Mouse (Mus musculus) heart, embryonic 12.5 days (tissue): ENCODE results near the gene Clybl. TPM values are rescaled to one million over a fixed set of nuclear protein-coding genes. Genes with fewer than 3 reads are reported as not detected.

Experiments
- ATAC-seq: fragments of 200-750 bp; cut with Nextera tagmentation; 2 replicates; pipeline ENCODE4 v1.8.0; 2017; ENCODE audit warnings: moderate TSS enrichment, moderate library complexity; ENCODE audit not compliant: insufficient number of reproducible peaks, low FRiP score
- H3K27ac ChIP-seq: fragments of 300-500 bp; sonication (generic); 2 replicates; pipeline ENCODE4 v1.5.1; 2016; ENCODE audit warnings: mild to moderate bottlenecking, moderate library complexity; ENCODE audit not compliant: poor library complexity, severe bottlenecking
- H3K27me3 ChIP-seq: fragments of 300-500 bp; sonication (generic); replicated peaks from 2 replicates; pipeline ENCODE4 v1.6.1; 2016; ENCODE audit warnings: mild to moderate bottlenecking, moderate library complexity
- H3K36me3 ChIP-seq: fragments of 300-500 bp; sonication (generic); 2 replicates; pipeline ENCODE4 v1.6.1; 2016; ENCODE audit warnings: mild to moderate bottlenecking, moderate library complexity
- H3K4me1 ChIP-seq: fragments of 300-500 bp; sonication (generic); replicated peaks from 2 replicates; pipeline ENCODE4 v1.6.1; 2016; ENCODE audit warnings: mild to moderate bottlenecking
- H3K4me2 ChIP-seq: fragments of 300-500 bp; sonication (generic); 2 replicates; pipeline ENCODE4 v1.6.1; 2016; ENCODE audit warnings: mild to moderate bottlenecking, moderate library complexity
- H3K4me3 ChIP-seq: fragments of 300-500 bp; sonication (generic); 2 replicates; pipeline ENCODE4 v1.5.1; 2016; ENCODE audit warnings: mild to moderate bottlenecking
- H3K9ac ChIP-seq: fragments of 300-500 bp; sonication (generic); 2 replicates; pipeline ENCODE4 v1.6.1; 2016; ENCODE audit warnings: mild to moderate bottlenecking, moderate library complexity
- H3K9me3 ChIP-seq: fragments of 300-500 bp; sonication (generic); replicated peaks from 2 replicates; pipeline ENCODE4 v1.6.1; 2016; ENCODE audit warnings: mild to moderate bottlenecking, moderate library complexity
- WGBS: fragments of 180-500 bp; shearing (Covaris S2); methylation state at CpG from one replicate; pipeline ENCODE4 v1.1.7; 2016; 5-methylcytosine and 5-hydroxymethylcytosine counted together
- polyA plus RNA-seq: library from polyadenylated mRNA; unstranded; fragments of >200 nt; fragmentation: Nextera tagmentation; extraction: Ambion mirVana; gene quantifications from 2 replicates; pipeline ENCODE4 v1.2.1, GENCODE M21; 2016

Clybl gene
- polyA plus RNA-seq, 1 experiment from 2014 or later = 72.8 TPM

GRCm38 (mm10) chr14:122388431-122389031, 207.0 kb downstream of the Clybl start:
- Histone ChIP-seq H3K4me3 (no peak overlapping the region), H3K4me2 (no peak overlapping the region), H3K27me3 (no peaks in the 10 kb centered on the region), H3K36me3 (no peaks in the 10 kb centered on the region), H3K4me1 (peaks cover 3% of the 10 kb centered on the region; the same call in 1 of the 2 replicates), H3K9ac (no peak overlapping the region), H3K27ac (no peak overlapping the region), H3K9me3 (no peaks in the 10 kb centered on the region)
- ATAC-seq = no peak
- 76% methylated on average over 19 of the region's 19 CpGs for WGBS

GRCm38 (mm10) chr14:122389684-122390370, 208.3 kb downstream of the Clybl start:
- 80% methylated on average over 13 of the region's 13 CpGs for WGBS
- Histone ChIP-seq H3K36me3 (no peaks in the 10 kb centered on the region), H3K27ac (no peak overlapping the region), H3K27me3 (no peaks in the 10 kb centered on the region), H3K9ac (no peak overlapping the region), H3K4me3 (no peak overlapping the region), H3K4me2 (no peak overlapping the region), H3K4me1 (peaks cover 3% of the 10 kb centered on the region; the same call in 1 of the 2 replicates), H3K9me3 (no peaks in the 10 kb centered on the region)
- no peak for ATAC-seq

GRCm38 (mm10) chr14:122390935-122391334, 209.4 kb downstream of the Clybl start:
- no peaks in the 10 kb centered on the region for H3K36me3 ChIP-seq
- H3K4me1 ChIP-seq = peaks cover 3% of the 10 kb centered on the region; the same call in 1 of the 2 replicates
- no peak overlapping the region for H3K4me2 ChIP-seq
- 44% methylated on average over 4 of the region's 4 CpGs for WGBS
- H3K27me3 ChIP-seq = no peaks in the 10 kb centered on the region
- H3K27ac ChIP-seq = no peak overlapping the region
- H3K9me3 ChIP-seq = no peaks in the 10 kb centered on the region
- no peak for ATAC-seq
- no peak overlapping the region for H3K9ac ChIP-seq
- H3K4me3 ChIP-seq = no peak overlapping the region

- Histone ChIP-seq H3K9me3 (no peaks in the 10 kb centered on the region), H3K27me3 (no peaks in the 10 kb centered on the region), H3K36me3 (no peaks in the 10 kb centered on the region), H3K9ac (no peak overlapping the region), H3K4me1 (peaks cover 3% of the 10 kb centered on the region; the same call in 1 of the 2 replicates), H3K4me3 (no peak overlapping the region), H3K27ac (no peak overlapping the region), H3K4me2 (no peak overlapping the region)
- WGBS = 59% methylated on average over 1 of the region's 1 CpGs
- no peak for ATAC-seq
Observed at GRCm38 (mm10) chr14:122393119-122393518, 211.6 kb downstream of the Clybl start.

GRCm38 (mm10) chr14:122398676-122399075, 217.2 kb downstream of the Clybl start:
- Histone ChIP-seq H3K9ac (no peak overlapping the region), H3K36me3 (no peaks in the 10 kb centered on the region), H3K27me3 (0 out of 2 replicates have a peak, but pooled peaks cover 7% of the 10 kb centered on the region), H3K4me2 (no peak overlapping the region), H3K4me3 (no peak overlapping the region), H3K4me1 (no peaks in the 10 kb centered on the region), H3K27ac (no peak overlapping the region), H3K9me3 (no peaks in the 10 kb centered on the region)
- no peak for ATAC-seq
- 81% methylated on average over 4 of the region's 4 CpGs for WGBS

- H3K9me3 ChIP-seq = no peaks in the 10 kb centered on the region
- no peaks in the 10 kb centered on the region for H3K4me1 ChIP-seq
- 90% methylated on average over 5 of the region's 5 CpGs for WGBS
Observed at GRCm38 (mm10) chr14:122399906-122400305, 218.4 kb downstream of the Clybl start.

DNA sequence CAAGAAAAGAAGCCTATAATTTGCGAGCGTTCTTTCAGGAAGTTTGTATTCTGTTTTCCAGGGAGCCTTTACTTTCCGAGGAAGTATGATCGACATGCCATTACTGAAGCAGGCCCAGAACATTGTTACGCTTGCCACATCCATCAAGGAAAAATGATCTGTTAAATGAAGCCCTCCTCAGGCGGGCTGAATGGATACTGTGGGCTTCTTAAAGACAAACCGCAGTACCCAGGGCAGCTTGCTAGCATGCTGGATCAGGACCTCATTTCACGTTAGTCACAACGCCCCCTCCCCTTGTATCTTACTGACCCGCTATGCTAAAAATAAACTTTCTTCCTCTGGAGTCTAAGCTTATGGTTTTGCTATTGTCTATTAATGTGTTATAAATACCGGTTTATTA, 220.4 kb downstream of the Clybl start:
- H3K4me1 ChIP-seq = peaks cover 9% of the 10 kb centered on the region
- H3K9me3 ChIP-seq = no peaks in the 10 kb centered on the region
- H3K36me3 ChIP-seq = no peaks in the 10 kb centered on the region
- H3K9ac ChIP-seq = no peak overlapping the region
- H3K4me2 ChIP-seq = no peak overlapping the region
- no peak overlapping the region for H3K27ac ChIP-seq
- H3K4me3 ChIP-seq = no peak overlapping the region
- ATAC-seq = no peak
- peaks cover 37% of the 10 kb centered on the region for H3K27me3 ChIP-seq
- 70% methylated on average over 11 of the region's 11 CpGs for WGBS

More at GRCm38 (mm10) chr14:122399906-122400305, 218.4 kb downstream of the Clybl start:
- no peak overlapping the region for H3K4me3 ChIP-seq
- no peaks in the 10 kb centered on the region for H3K36me3 ChIP-seq
- peaks cover 19% of the 10 kb centered on the region; the same call in 1 of the 2 replicates for H3K27me3 ChIP-seq
- H3K27ac ChIP-seq = no peak overlapping the region
- H3K4me2 ChIP-seq = no peak overlapping the region
- H3K9ac ChIP-seq = no peak overlapping the region
- no peak for ATAC-seq

DNA sequence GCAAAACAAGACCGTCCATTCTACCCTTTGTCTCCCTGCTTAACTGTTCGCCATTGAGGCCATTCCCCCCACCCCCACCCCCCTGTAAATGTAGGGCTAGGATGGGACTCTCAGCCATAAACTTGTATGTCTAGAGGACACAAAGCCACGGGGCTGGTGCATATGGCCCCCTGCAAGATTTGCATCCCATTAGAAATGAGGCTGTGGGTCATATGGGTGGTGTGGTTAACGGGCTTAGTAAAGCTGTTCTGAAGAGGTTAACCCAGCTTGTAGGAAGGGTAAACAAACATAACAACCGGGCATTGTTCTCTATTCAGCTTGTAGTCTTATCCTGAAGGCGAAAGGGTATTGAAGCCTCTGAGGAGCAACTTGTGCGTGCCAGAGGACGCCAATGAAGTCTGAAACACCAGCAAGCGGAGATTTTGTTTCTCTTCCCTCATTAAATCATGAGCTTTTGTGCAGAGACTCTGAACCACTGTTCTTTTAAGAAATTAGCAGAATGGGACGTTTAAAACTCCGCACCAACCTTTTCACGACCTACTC, 221.3 kb downstream of the Clybl start:
- Histone ChIP-seq H3K27ac (no peak overlapping the region), H3K4me1 (peaks cover 11% of the 10 kb centered on the region), H3K9ac (no peak overlapping the region), H3K36me3 (no peaks in the 10 kb centered on the region), H3K4me2 (no peak overlapping the region), H3K9me3 (no peaks in the 10 kb centered on the region), H3K4me3 (no peak overlapping the region), H3K27me3 (peaks cover 46% of the 10 kb centered on the region)
- no peak for ATAC-seq
- 64% methylated on average over 12 of the region's 12 CpGs for WGBS

GRCm38 (mm10) chr14:122403422-122403940, 222.0 kb downstream of the Clybl start:
- H3K4me3 ChIP-seq = no peak overlapping the region
- peaks cover 53% of the 10 kb centered on the region for H3K27me3 ChIP-seq
- 73% methylated on average over 3 of the region's 3 CpGs for WGBS
- no peak for ATAC-seq
- no peaks in the 10 kb centered on the region for H3K36me3 ChIP-seq
- peaks cover 11% of the 10 kb centered on the region for H3K4me1 ChIP-seq
- no peaks in the 10 kb centered on the region for H3K9me3 ChIP-seq
- no peak overlapping the region for H3K9ac ChIP-seq
- no peak overlapping the region for H3K4me2 ChIP-seq
- H3K27ac ChIP-seq = no peak overlapping the region

GRCm38 (mm10) chr14:122404596-122405154, 223.2 kb downstream of the Clybl start:
- H3K27ac ChIP-seq = no peak overlapping the region
- no peak overlapping the region for H3K9ac ChIP-seq
- peaks cover 59% of the 10 kb centered on the region for H3K27me3 ChIP-seq
- no peak overlapping the region for H3K4me2 ChIP-seq
- no peak for ATAC-seq
- H3K9me3 ChIP-seq = no peaks in the 10 kb centered on the region
- H3K36me3 ChIP-seq = no peaks in the 10 kb centered on the region
- peaks cover 11% of the 10 kb centered on the region for H3K4me1 ChIP-seq
- 73% methylated on average over 7 of the region's 7 CpGs for WGBS
- no peak overlapping the region for H3K4me3 ChIP-seq

- no peak for ATAC-seq
- Histone ChIP-seq H3K9me3 (no peaks in the 10 kb centered on the region), H3K9ac (no peak overlapping the region), H3K4me1 (peaks cover 11% of the 10 kb centered on the region), H3K27me3 (peaks cover 64% of the 10 kb centered on the region), H3K4me3 (no peak overlapping the region), H3K36me3 (no peaks in the 10 kb centered on the region), H3K4me2 (no peak overlapping the region), H3K27ac (no peak overlapping the region)
- 68% methylated on average over 12 of the region's 12 CpGs for WGBS
Observed at GRCm38 (mm10) chr14:122405236-122405635, 223.7 kb downstream of the Clybl start.
